Mouse (Mus musculus): ENCODE data around the gene H2-Q2.
A peak's percentile ranks its signal among the peaks of the same experiment; 100 is the strongest.
"Not testable (repeated sequence)": the region's sequence is repeated elsewhere in the genome, so short reads cannot be mapped to it uniquely, and the experiment has no call there.

H2-Q2 gene

GRCm38 (mm10) chr17:35342071-35342671 lies at the start of gene H2-Q2:
TSS of gene H2-Q2 (plus strand) at chr17:35342242.
- no peak for DNase-seq (ENCODE audit: low read depth, low spot score)

- DNase-seq (ENCODE audit: low read depth, low spot score), result not testable (repeated sequence)
These were observed 46.2 kb upstream of the H2-Q2 start for GRCm38 (mm10) chr17:35295796-35296195.

- not testable (repeated sequence) for DNase-seq (ENCODE audit: low read depth, low spot score)
These were observed 41.6 kb upstream of the H2-Q2 start for GRCm38 (mm10) chr17:35300261-35300945.

- DNase-seq (ENCODE audit: low read depth, low spot score), result peak; percentile 48
These were observed 40.3 kb upstream of the H2-Q2 start for GRCm38 (mm10) chr17:35301645-35302258.

- no peak for DNase-seq (ENCODE audit: low read depth, low spot score)
These were observed 38.8 kb upstream of the H2-Q2 start for GRCm38 (mm10) chr17:35303271-35303670.

GRCm38 (mm10) chr17:35303756-35304350 lies 38.2 kb upstream of the H2-Q2 start:
- no peak for DNase-seq (ENCODE audit: low read depth, low spot score)

GRCm38 (mm10) chr17:35304478-35304877 lies 37.6 kb upstream of the H2-Q2 start:
- no peak for DNase-seq (ENCODE audit: low read depth, low spot score)

- DNase-seq (ENCODE audit: low read depth, low spot score), result not testable (repeated sequence)
These were observed 37.1 kb upstream of the H2-Q2 start for GRCm38 (mm10) chr17:35304921-35305320.

GRCm38 (mm10) chr17:35318671-35319070 lies 23.4 kb upstream of the H2-Q2 start:
- DNase-seq (ENCODE audit: low read depth, low spot score), result no peak

GRCm38 (mm10) chr17:35320327-35321081 lies 21.5 kb upstream of the H2-Q2 start, which contains the start of gene H2-Q1:
TSS of gene H2-Q1 (plus strand) at chr17:35320405.
- DNase-seq (ENCODE audit: low read depth, low spot score), result no peak

- DNase-seq (ENCODE audit: low read depth, low spot score), result not testable (repeated sequence)
These were observed 16.9 kb upstream of the H2-Q2 start for GRCm38 (mm10) chr17:35325124-35325523.

- DNase-seq (ENCODE audit: low read depth, low spot score), result not testable (repeated sequence)
These were observed 16.0 kb upstream of the H2-Q2 start for GRCm38 (mm10) chr17:35326000-35326399.

- not testable (repeated sequence) for DNase-seq (ENCODE audit: low read depth, low spot score)
These were observed 12.3 kb upstream of the H2-Q2 start for GRCm38 (mm10) chr17:35329714-35330113.

GRCm38 (mm10) chr17:35331546-35331945 lies 10.5 kb upstream of the H2-Q2 start:
- not testable (repeated sequence) for DNase-seq (ENCODE audit: low read depth, low spot score)

- no peak for DNase-seq (ENCODE audit: low read depth, low spot score)
These were observed 852 bp downstream of the H2-Q2 start for GRCm38 (mm10) chr17:35342711-35343476.

- not testable (repeated sequence) for DNase-seq (ENCODE audit: low read depth, low spot score)
These were observed 5.6 kb downstream of the H2-Q2 start for GRCm38 (mm10) chr17:35347659-35348058.

- not testable (repeated sequence) for DNase-seq (ENCODE audit: low read depth, low spot score)
These were observed 11.2 kb downstream of the H2-Q2 start for GRCm38 (mm10) chr17:35353275-35353674.

GRCm38 (mm10) chr17:35354071-35354470 lies 12.0 kb downstream of the H2-Q2 start:
- DNase-seq (ENCODE audit: low read depth, low spot score), result no peak

- DNase-seq (ENCODE audit: low read depth, low spot score), result no peak
These were observed 15.0 kb downstream of the H2-Q2 start for GRCm38 (mm10) chr17:35357086-35357485.

- no peak for DNase-seq (ENCODE audit: low read depth, low spot score)
These were observed 16.9 kb downstream of the H2-Q2 start for GRCm38 (mm10) chr17:35358763-35359469.

Data from WW6 (cell line).